Mouse (Mus musculus) midbrain, embryonic 10.5 days (tissue): ENCODE data around the gene Ifna9. TPM values are rescaled to one million over a fixed set of nuclear protein-coding genes. Genes with fewer than 3 reads are reported as not detected.

Experiments
- polyA plus RNA-seq: library from polyadenylated mRNA; unstranded; fragments of >200 nt; fragmentation: Nextera tagmentation; extraction: Ambion mirVana; gene quantifications from 2 replicates; pipeline ENCODE4 v1.2.1, GENCODE M21; 2016

Ifna9 gene
- polyA plus RNA-seq, 1 experiment from 2014 or later, result not detected

Other genes with a start within 250 kb of the Ifna9 start
- 3.7 and 4.3 TPM in 2 replicates for gene Hacd4, start 153.5 kb downstream of the Ifna9 start, polyA plus RNA-seq
- not detected in 2 replicates for gene Ifnb1, start 69.6 kb downstream of the Ifna9 start, polyA plus RNA-seq
- not detected in 2 replicates for gene Ifna15, start 34.1 kb downstream of the Ifna9 start, polyA plus RNA-seq
- gene Ifna14, start 20.6 kb downstream of the Ifna9 start, polyA plus RNA-seq, result not detected in 2 replicates
- not detected in 2 replicates for gene Ifna12, start 11.0 kb upstream of the Ifna9 start, polyA plus RNA-seq
- gene C87499, start 42.0 kb upstream of the Ifna9 start, polyA plus RNA-seq, result not detected in 2 replicates
- not detected in 2 replicates for gene Ifna13, start 52.1 kb upstream of the Ifna9 start, polyA plus RNA-seq
- gene Ifna16, start 84.5 kb upstream of the Ifna9 start, polyA plus RNA-seq, result not detected in 2 replicates
- gene Ifna2, start 91.5 kb upstream of the Ifna9 start, polyA plus RNA-seq, result not detected in 2 replicates
- gene Ifnab, start 99.0 kb upstream of the Ifna9 start, polyA plus RNA-seq, result not detected in 2 replicates
- 0.80 and 1.1 TPM in 2 replicates for gene Gm26566, start 129.4 kb upstream of the Ifna9 start, polyA plus RNA-seq
- 95.6 and 111 TPM in 2 replicates for gene Klhl9, start 130.1 kb upstream of the Ifna9 start, polyA plus RNA-seq
- gene Gm13271, start 162.5 kb upstream of the Ifna9 start, polyA plus RNA-seq, result not detected in 2 replicates
- gene Gm13283, start 167.7 kb upstream of the Ifna9 start, polyA plus RNA-seq, result 0.19 and 0.32 TPM in 2 replicates
- 0.29 TPM in 1 of 2 replicates, not detected in the other for gene Gm13290, start 181.4 kb upstream of the Ifna9 start, polyA plus RNA-seq
- gene Gm13289, start 184.5 kb upstream of the Ifna9 start, polyA plus RNA-seq, result not detected in 2 replicates
- not detected in 2 replicates for gene Gm13272, start 187.5 kb upstream of the Ifna9 start, polyA plus RNA-seq
- gene Ifnz, start 189.7 kb upstream of the Ifna9 start, polyA plus RNA-seq, result 0.51 TPM in 1 of 2 replicates, not detected in the other
- gene Gm13276, start 193.3 kb upstream of the Ifna9 start, polyA plus RNA-seq, result not detected in 2 replicates
- gene Gm13277, start 196.2 kb upstream of the Ifna9 start, polyA plus RNA-seq, result not detected in 2 replicates
- not detected in 2 replicates for gene Gm13278, start 199.2 kb upstream of the Ifna9 start, polyA plus RNA-seq
- gene Gm13275, start 202.1 kb upstream of the Ifna9 start, polyA plus RNA-seq, result 0.34 TPM in 1 of 2 replicates, not detected in the other
- not detected in 2 replicates for gene Gm13279, start 205.0 kb upstream of the Ifna9 start, polyA plus RNA-seq
- gene Gm13285, start 207.3 kb upstream of the Ifna9 start, polyA plus RNA-seq, result 0.62 TPM in 1 of 2 replicates, not detected in the other
- not detected in 2 replicates for gene Gm13287, start 210.9 kb upstream of the Ifna9 start, polyA plus RNA-seq
- 0.09 TPM in 1 of 2 replicates, not detected in the other for gene Gm13288, start 213.1 kb upstream of the Ifna9 start, polyA plus RNA-seq
- not detected in 2 replicates for gene Ifna7, start 223.8 kb upstream of the Ifna9 start, polyA plus RNA-seq
- not detected in 2 replicates for gene Ifna11, start 227.6 kb upstream of the Ifna9 start, polyA plus RNA-seq
- not detected in 2 replicates for gene Ifna6, start 235.0 kb upstream of the Ifna9 start, polyA plus RNA-seq
- gene Ifna5, start 243.1 kb upstream of the Ifna9 start, polyA plus RNA-seq, result not detected in 2 replicates
- not detected in 2 replicates for gene Ifna4, start 249.5 kb upstream of the Ifna9 start, polyA plus RNA-seq